Mouse (Mus musculus): ENCODE data around the gene Fam24b.

Gene Fam24b

GRCm38 (mm10) chr7:131329416-131329815 is at the start of gene Fam24b:
Fam24b (minus strand) TSS chr7:131329516.
- no peak for DNase-seq (ENCODE audit: low spot score in 2 of 2)

DNA sequence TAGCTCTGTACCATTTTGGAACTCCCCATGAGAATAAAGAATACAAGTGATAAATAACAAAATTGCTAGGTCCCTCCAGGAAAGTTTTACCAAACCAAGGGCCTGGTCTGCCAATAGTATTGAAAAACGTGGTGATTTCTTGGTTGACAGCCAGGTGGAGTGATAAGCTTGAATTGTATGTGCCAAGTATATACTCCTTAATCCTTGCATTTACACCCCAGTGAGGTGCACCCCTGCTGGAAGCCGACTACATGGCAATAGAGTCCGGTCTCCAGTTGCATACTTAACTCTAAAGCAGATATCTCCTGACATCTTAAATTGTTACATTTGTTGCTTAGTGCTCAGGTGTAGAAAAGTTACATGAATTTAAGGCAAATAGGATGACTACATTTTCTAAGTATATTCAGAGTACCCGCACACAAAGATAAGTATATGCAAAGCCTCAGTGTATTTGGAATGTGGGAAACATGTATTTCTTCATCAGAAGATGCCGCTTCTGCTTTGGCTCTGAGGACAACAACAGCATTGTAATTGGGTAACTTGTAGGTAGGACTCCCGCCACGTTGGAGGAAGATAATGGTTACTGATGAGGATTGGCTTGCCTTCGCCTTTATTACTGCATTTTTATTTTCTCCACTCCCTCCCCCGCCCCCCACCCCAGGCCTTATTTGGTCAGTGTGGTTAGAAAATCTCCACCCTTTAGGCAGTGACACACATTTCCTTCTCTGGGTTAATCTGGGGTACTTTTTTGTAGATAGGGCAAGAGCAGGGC is 42.8 kb upstream of the Fam24b start:
- no peak for DNase-seq (ENCODE audit: low spot score in 2 of 2)

- no peak for DNase-seq (ENCODE audit: low spot score in 2 of 2)
Observed at GRCm38 (mm10) chr7:131371470-131371860, 42.1 kb upstream of the Fam24b start.

DNA sequence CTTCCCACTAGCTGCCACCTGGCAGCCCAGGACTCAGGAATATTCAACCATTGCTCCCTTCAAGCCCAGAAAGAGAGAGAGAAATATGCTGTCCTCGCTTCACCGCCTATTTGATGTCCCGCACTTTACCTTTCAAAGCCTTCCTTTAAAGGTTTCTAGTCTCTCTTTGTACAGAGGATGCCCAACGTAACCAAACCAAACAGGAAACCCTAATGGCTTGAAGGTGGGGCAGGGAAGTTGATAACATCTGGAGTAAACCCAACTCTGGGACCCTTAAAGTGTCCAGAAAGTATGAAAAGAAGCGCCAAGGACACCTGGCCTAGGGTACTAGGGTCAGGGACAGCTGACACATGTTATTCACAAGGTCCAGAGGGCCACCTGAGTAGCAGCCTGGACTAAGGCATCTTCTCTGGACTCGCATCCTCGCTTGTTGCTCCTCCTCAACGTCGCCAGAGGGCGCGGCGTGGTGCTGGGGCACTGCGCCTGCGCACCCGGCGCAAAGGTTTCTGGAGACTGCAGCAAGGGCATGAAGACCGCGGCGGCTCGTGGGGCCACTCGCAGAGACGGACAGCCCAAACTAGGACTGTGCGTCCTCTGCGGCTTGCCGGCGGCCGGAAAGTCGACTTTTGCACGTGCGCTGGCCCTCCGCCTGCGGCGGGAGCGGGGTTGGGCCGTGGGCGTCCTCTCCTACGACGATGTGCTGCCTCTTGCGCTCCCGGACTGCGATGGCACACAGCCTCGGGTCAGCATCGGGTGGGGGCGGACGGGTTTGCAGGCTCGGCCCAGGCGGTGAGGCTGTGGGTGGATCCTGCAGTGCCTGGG is 41.5 kb upstream of the Fam24b start, which contains the start of gene Pstk:
TSS of gene Pstk (plus strand) at position 494 of the 822 bp plus-strand sequence.
- DNase-seq (ENCODE audit: low spot score in 2 of 2), result peak; percentile 82 to 88

GRCm38 (mm10) chr7:131364131-131364530 is 34.8 kb upstream of the Fam24b start:
- DNase-seq (ENCODE audit: low spot score in 2 of 2), result no peak

DNA sequence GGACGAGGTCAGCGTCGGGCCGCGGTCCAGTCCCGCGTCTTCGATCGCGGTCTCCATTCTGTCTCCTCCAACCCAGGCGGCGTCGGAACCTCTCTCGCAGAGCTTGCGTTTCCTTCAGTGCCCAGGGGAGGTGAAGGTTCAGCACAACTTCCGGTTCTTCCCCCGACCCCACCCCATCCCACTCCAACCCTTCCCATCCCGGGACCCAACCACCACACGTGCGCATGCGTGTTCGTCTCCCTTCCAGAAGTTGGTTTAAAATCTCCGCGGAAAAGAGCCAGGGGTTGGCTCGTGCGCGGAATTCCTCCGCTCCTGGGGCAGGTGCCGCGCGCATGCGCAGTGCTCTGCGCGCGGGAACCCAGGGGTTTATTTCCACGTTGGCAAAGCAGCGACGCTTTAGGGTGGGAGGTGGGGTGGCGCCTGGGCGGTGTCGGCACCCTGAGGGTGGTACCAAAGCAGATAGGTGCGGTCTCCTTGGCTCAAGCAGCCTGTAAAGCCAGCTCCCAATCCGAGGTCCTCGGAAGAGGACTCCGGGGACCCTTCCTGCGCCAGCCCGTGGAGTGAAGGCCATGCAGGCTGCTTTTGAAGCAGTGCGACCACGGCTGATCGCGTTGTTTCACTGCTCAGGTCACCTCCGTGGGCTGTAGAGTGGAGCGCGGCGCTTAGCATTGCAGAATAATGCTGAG is 33.4 kb upstream of the Fam24b start, which contains the start of gene 2310057M21Rik:
TSS of gene 2310057M21Rik (minus strand) at position 145 of the 686 bp plus-strand sequence.
- peak; percentile 83 to 88 for DNase-seq (ENCODE audit: low spot score in 2 of 2)

DNA sequence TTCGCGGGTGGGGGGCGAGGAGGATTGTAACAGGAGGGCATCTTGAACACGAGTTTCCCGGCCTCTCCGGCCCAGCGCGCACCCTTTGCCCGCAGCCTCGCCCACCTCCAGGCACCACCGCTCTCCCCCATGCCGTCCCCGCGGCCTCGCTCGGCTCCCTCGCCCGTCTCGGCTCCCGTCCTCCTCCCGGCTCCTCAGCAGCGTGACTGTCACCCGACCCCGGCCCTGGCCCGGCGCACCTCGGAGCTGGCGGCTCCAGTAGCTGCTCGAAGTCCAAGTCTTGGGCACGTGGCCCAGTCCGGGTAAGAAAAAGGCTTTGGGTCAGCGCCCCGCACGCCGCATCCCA is 32.9 kb upstream of the Fam24b start:
- no peak for DNase-seq (ENCODE audit: low spot score in 2 of 2)

DNA sequence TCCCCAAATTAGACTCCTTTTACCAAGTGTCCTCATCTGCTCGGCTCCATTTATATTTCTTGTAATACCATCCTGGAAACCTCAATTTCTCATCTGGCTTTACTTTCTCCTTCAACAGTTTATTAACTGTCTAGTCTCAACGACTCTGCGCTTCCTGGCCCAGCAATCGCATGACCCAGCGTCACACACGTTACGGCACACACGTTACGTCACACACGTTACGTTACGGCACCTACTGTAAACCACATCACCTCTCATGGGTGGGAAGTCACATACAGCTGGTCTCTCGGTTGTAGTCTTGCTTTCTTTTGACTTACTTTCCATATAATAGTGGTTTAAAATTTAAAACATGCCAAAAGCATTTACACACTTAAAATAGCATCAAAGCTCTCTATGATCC is 26.8 kb upstream of the Fam24b start:
- no peak for DNase-seq (ENCODE audit: low spot score in 2 of 2)

GRCm38 (mm10) chr7:131345856-131346541 is 16.7 kb upstream of the Fam24b start:
- DNase-seq (ENCODE audit: low spot score in 2 of 2), result no peak

DNA sequence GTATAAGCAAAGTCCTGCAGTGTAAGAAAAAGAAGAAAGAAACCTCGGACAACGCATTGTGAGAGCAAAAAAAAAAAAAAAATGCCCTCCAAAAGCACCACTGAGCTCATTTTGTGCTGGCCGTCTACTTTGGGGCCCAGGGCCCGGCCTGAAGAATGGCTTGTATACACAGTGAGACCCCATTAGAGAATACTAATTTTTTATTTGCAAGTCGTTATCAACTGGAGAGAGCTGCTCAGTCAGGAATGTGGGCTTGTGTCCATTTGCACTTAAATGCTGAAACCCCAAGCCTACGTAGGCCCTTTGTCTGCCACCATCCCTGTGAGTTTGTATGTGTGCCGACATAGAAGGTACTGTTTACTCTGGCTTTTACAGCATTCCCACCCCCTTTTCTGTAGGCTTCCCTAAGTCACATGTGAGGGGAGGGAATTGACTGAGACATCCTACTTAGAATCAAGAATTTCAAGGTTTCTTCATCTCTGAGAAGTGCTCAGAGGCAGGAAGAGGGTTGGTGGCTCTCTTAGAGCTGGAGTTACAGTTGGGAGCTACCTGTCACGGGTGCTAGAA is 8.3 kb upstream of the Fam24b start:
- no peak for DNase-seq (ENCODE audit: low spot score in 2 of 2)

- DNase-seq (ENCODE audit: low spot score in 2 of 2), result no peak
Observed at GRCm38 (mm10) chr7:131333564-131333963, 4.2 kb upstream of the Fam24b start, which contains the start of gene Fam24a. Fam24a (plus strand) TSS chr7:131333864.

DNA sequence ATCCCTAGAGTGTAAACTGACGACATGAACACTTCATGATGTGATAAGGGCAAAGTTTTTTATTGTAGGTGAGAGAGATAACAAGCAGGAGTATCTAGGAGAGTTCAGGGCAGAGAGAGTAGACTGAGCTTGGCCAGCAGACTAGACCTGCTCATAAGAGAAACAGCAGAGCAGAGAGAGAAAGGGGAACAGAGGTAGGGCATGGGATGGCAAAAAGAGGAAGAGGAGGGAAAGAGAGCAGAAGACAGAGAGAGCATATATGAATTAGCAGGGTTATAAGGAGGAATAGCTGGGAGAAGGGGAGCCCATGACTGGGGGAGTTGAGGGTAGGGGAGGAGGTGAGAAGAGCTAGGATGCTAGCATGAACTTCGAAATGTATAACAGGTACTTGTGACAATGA is 2.4 kb upstream of the Fam24b start:
- no peak for DNase-seq (ENCODE audit: low spot score in 2 of 2)

- no peak for DNase-seq (ENCODE audit: low spot score in 2 of 2)
Observed at GRCm38 (mm10) chr7:131327054-131327453, 2.3 kb downstream of the Fam24b start.

GRCm38 (mm10) chr7:131322192-131322591 is 7.1 kb downstream of the Fam24b start, which contains the start of gene Cuzd1:
Cuzd1 (minus strand) TSS chr7:131322292.
- DNase-seq (ENCODE audit: low spot score in 2 of 2), result no peak

DNA sequence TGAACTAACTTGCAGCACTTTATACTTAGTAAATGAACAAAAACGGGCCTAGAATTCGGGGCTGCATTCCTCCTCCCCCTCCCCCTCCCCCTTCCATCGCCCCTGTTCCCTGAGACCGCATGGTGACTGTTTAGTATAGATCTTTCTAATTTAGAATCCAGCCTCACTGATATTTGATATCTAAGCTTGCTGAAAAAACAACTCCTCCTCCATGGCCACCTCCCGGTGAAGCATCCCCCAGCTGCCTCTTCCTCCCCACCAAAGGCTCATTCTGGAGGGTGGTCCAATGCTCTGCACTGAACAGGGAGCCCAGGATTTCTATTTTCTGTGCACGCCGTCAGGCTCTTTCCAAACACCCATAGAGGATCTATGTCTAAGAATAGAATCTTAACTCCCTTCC is 11.0 kb downstream of the Fam24b start:
- DNase-seq (ENCODE audit: low spot score in 2 of 2), result no peak

DNA sequence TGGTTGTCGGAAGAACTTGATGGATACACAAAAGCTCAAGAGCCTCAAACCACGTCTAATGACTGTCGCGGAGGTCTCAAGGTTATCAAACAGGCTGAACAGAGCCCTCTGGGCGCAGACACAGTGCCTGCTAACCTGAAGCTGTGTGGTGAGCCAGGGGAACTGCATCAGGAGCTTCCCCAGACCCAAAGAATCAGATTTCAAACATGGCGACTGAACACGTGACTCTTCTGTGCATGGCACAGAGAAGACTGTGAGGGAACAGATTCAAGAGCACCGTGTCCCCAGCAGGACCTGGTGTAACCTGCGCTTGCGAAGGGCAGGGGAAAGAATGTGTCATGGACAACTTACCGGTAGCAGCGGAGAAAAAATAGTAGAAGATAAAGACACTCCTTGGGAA is 11.7 kb downstream of the Fam24b start:
- DNase-seq (ENCODE audit: low spot score in 2 of 2), result no peak

- DNase-seq (ENCODE audit: low spot score in 2 of 2), result no peak
Observed at GRCm38 (mm10) chr7:131314493-131314892, 14.8 kb downstream of the Fam24b start.

- no peak for DNase-seq (ENCODE audit: low spot score in 2 of 2)
Observed at GRCm38 (mm10) chr7:131306733-131307132, 22.6 kb downstream of the Fam24b start.

- no peak for DNase-seq (ENCODE audit: low spot score in 2 of 2)
Observed at GRCm38 (mm10) chr7:131303340-131303739, 26.0 kb downstream of the Fam24b start.

DNA sequence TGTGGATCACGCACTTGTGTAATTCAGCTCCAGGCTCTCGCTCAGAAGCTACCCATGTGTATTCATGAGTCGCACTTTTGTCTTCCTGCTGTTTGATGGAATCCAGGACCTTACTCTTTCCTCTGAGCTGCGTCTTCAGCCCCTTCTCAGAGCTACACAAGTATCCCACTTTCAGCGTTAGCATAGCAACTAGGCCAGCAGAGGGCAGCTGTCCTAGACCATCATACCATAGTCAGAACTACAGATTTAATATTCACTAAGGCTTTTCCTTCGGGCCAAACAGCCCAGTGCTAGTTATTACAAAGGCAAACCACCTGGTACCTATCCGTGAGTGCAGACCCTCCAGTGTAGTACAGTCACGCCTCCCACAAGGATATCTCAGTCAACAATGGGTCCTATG is 32.2 kb downstream of the Fam24b start:
- no peak for DNase-seq (ENCODE audit: low spot score in 2 of 2)
